Mouse (Mus musculus): Measurements from ENCODE around the gene Gngt2.
A peak's percentile ranks its signal among the peaks of the same experiment; 100 is the strongest.
"Not testable (repeated sequence)": the region's sequence is repeated elsewhere in the genome, so short reads cannot be mapped to it uniquely, and the experiment has no call there.

Gene Gngt2

DNA sequence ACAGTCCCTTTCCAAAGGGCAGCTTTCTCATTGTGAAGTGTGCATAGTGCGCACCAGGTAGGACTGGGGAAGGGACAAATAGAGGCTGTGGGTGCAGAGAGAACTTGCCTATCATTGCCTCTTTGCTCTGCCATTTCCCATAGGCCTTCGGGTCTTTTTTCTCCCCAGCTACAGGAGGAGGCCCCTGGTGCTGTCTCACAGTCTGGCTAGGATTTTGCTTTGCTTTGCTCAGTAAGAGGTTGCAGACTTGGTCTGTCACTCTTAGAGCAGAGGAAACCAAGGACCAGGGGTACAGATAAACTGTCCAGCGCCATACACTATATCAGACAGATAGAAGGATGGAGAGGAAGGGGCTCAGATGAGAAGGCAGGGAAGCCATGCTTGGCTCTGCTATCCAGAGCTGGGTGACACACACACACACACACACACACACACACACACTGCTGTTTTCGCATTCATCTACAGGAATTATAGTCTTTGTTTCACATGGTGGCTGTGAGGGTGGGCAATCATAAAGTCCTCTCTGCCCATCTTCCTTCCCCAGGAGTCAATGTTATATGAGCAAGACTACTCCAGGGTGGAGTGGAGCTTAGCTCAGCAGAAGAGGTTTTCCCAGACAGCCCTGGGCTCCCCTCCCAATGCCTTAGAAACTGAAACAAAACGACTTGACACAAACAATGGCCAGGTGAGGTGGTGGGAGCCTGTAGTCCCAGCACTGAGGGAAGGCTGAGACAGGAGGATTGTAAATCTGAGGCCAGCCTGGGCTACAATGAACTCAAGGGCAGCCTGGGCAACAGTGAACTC, 3.9 kb downstream of the Gngt2 start:
- DNase-seq, result no peak

GRCm38 (mm10) chr11:95841498-95841830, 4.4 kb downstream of the Gngt2 start:
- no peak for DNase-seq

- peak; percentile 83 for DNase-seq
Observed at GRCm38 (mm10) chr11:95842074-95842681, 5.2 kb downstream of the Gngt2 start, which contains the start of gene Abi3. Abi3 (minus strand) TSS chr11:95842476.

- peak; percentile 62 for DNase-seq
Observed at GRCm38 (mm10) chr11:95842953-95843352, 5.9 kb downstream of the Gngt2 start.

DNA sequence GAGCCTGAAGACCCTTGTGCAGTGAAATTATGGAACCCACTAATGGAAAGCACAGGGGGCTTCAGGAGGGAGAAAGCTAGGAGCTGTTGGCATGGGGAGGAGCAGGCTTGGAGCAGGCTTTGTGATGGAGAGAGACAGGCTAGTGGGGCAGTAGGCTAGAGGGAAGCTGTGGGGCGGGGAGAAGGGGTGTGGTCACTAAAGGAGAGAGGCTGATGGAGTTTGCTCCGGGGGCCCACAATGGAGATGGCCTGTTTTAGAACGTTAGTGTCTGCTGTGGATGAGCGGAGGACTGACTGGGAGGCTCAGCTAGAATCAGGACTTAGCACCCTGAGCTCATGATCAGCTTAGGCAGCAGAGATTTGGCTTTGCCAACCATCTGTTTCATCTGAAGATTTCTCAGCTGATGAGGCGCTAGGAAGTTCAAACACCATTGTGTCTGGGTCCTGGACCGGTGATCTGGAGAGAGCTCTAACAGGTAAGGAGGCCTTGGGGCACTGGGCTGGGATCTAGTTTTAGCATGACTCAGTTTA, 6.5 kb downstream of the Gngt2 start:
- DNase-seq, result peak; percentile 68

GRCm38 (mm10) chr11:95844935-95845334, 7.9 kb downstream of the Gngt2 start:
- no peak for DNase-seq

DNA sequence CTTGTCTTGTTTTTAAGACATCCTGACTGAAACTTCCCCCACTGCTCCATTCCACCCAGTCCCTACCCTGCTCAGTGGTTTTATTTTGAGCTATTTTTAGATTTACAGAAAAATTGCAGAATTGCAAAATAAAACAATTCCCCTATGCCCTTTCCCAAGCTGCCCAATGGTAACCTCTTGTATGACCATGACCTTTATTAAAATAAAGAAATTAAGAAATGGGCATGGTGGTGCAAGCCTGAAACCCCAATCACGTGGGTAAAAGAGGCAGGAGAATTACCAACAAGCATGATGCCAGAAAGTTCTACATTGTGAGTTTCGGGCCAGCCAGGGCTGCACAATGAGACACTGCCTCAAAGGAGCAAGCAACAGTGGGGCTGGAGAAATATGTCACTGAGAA, 13.9 kb downstream of the Gngt2 start:
- peak; percentile 60 for DNase-seq

- DNase-seq, result peak; percentile 93
Observed at GRCm38 (mm10) chr11:95853684-95854083, 16.7 kb downstream of the Gngt2 start.

DNA sequence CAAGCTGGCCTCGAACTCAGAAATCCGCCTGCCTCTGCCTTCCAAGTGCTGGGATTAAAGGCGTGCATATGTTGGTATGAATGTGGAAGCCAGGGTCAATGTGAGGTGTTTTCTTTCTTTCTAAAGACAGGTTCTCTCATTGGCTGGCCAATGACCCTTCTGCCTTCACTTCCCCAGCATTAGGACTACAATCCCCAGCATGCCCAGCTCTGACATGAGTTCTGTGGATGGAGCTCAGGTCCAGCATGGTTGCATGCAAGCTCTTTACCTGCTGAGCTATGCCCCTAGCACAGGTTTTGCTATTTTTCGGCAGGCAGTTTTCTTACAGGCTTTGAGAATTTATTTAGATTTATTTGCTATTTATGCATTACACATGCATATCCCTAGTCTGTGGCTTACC, 20.3 kb downstream of the Gngt2 start:
- no peak for DNase-seq

DNA sequence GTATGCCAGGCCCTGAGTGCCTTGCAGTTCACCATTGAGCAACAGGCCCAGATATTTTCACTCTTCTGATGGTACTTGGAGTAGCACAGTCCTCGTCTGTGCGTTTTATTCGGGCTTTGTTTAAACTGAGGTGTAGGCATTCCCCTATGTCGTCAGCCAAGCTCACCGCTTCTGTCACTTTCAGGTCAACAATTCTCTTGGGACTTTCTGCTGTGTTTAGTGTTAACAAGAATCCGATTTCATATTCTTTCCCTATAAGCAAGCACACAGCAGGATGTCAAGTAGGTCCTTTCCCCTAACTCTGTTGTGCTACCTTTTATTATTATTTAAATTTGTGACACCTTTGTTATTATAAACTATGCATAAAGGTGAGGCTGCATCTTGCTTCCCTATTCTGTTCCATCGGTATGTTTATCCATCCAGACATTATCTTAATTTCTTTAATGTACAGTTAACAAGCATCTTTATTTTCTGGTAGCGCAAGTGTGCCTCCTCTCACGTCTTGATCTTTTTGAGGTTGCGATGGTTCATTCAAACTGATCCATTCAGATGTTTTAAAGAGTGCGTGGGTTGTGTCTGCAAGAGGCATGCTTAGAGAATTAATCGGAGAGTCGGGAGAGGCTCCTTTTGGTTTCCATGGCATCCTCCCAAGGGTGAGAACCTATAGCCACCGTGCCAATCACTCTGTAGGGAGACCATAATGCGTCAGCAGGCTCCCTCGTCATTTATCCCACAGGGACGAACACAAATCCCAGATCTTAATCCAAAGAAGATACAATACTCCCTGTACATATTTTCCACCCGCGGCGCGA, 20.9 kb downstream of the Gngt2 start:
- DNase-seq, result no peak

- peak; percentile 99 for DNase-seq
Observed at GRCm38 (mm10) chr11:95858528-95859467, 21.8 kb downstream of the Gngt2 start.

- DNase-seq, result peak; percentile 68
Observed at GRCm38 (mm10) chr11:95859468-95859855, 22.4 kb downstream of the Gngt2 start.

GRCm38 (mm10) chr11:95860071-95860490, 23.1 kb downstream of the Gngt2 start:
- no peak for DNase-seq

GRCm38 (mm10) chr11:95861397-95861796, 24.4 kb downstream of the Gngt2 start:
- no peak for DNase-seq

DNA sequence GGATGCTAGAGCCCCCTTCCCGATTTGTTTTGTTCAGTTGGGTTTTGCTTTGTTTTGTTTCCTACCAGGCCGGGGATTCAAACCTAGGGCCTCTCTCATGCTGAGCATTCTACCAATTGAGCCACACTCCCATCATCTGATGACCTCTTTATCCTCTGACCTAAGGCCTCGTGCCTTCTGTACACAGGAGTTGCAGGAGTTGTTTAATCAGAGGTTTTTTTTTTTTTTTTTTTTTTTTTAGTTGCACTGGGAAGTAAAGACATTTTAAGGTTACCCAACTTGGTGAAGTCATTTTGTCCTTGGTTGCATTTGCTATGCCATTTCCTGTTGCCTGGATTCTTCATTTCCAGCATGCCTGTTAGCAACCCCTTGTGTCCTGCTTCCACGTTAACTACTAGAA, 32.4 kb downstream of the Gngt2 start:
- no peak for DNase-seq

DNA sequence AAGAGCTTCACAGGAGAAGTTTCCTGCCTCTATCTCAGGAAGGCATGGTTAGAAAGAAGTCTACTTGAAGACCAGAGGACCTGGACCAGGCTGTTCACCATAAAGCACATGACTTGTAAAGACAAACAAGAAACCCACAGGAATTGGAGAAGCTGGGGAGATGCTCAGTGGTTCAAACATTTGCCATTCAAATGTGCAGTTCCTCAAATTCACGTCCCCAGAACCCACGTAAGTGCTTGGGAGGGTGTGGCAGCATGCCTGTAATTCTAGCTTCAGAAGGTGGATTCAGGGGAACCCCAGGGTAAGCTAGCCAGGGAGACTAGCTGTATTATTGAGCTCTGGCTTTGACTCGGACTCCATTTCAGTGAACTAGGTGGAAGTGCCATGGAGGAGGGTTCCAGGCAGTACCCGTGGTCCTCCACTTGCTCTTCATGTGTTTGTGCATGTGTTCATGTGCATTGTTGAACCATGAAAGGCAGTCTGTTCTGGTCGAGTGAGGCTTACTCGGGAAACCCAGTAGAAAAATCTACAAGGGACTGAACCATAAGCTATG, 33.0 kb downstream of the Gngt2 start:
- DNase-seq, result peak; percentile 26

- no peak for DNase-seq
Observed at GRCm38 (mm10) chr11:95875804-95876203, 38.8 kb downstream of the Gngt2 start.

GRCm38 (mm10) chr11:95876296-95876695, 39.3 kb downstream of the Gngt2 start:
- peak; percentile 57 for DNase-seq

GRCm38 (mm10) chr11:95879861-95880260, 42.8 kb downstream of the Gngt2 start:
- not testable (repeated sequence) for DNase-seq

GRCm38 (mm10) chr11:95890462-95891051, 53.5 kb downstream of the Gngt2 start:
- DNase-seq, result no peak

Measured in lung, postnatal 36 days (tissue).